Mouse (Mus musculus) Muller cell, postnatal 12 days (primary cell): ENCODE results near the gene Aldh3a1.

ENCODE experiments used
- DNase-seq: peaks from one replicate; pipeline ENCODE4 v3.0.0-alpha.2; 2015; ENCODE audit errors: inconsistent ontology term

Aldh3a1 gene

GRCm38 (mm10) chr11:61196616-61197353 is 10.6 kb upstream of the Aldh3a1 start:
- no peak for DNase-seq

GRCm38 (mm10) chr11:61197935-61198334 is 9.4 kb upstream of the Aldh3a1 start:
- no peak for DNase-seq

GRCm38 (mm10) chr11:61199620-61200362 is 7.5 kb upstream of the Aldh3a1 start:
- no peak for DNase-seq

- DNase-seq, result peak; percentile 20
Observed at GRCm38 (mm10) chr11:61202186-61202585, 5.2 kb upstream of the Aldh3a1 start.

- DNase-seq, result no peak
Observed at GRCm38 (mm10) chr11:61202810-61203209, 4.5 kb upstream of the Aldh3a1 start.

GRCm38 (mm10) chr11:61205167-61205950 is 2.0 kb upstream of the Aldh3a1 start:
- DNase-seq, result no peak

- DNase-seq, result no peak
Observed at GRCm38 (mm10) chr11:61206136-61206535, 1.2 kb upstream of the Aldh3a1 start.

GRCm38 (mm10) chr11:61208316-61208715 is 979 bp downstream of the Aldh3a1 start:
- DNase-seq, result peak; percentile 21

- no peak for DNase-seq
Observed at GRCm38 (mm10) chr11:61212102-61212501, 4.8 kb downstream of the Aldh3a1 start.

GRCm38 (mm10) chr11:61215936-61216335 is 8.6 kb downstream of the Aldh3a1 start:
- no peak for DNase-seq

- DNase-seq, result no peak
Observed at GRCm38 (mm10) chr11:61220156-61220881, 13.0 kb downstream of the Aldh3a1 start.

- no peak for DNase-seq
Observed at GRCm38 (mm10) chr11:61222007-61222406, 14.7 kb downstream of the Aldh3a1 start.

GRCm38 (mm10) chr11:61222971-61223745 is 15.8 kb downstream of the Aldh3a1 start:
- DNase-seq, result no peak

- no peak for DNase-seq
Observed at GRCm38 (mm10) chr11:61224234-61224744, 17.0 kb downstream of the Aldh3a1 start.

GRCm38 (mm10) chr11:61224907-61225306 is 17.6 kb downstream of the Aldh3a1 start:
- DNase-seq, result no peak

GRCm38 (mm10) chr11:61225511-61225910 is 18.2 kb downstream of the Aldh3a1 start:
- no peak for DNase-seq

- DNase-seq, result no peak
Observed at GRCm38 (mm10) chr11:61225941-61226412, 18.6 kb downstream of the Aldh3a1 start.

- DNase-seq, result no peak
Observed at GRCm38 (mm10) chr11:61227816-61228215, 20.5 kb downstream of the Aldh3a1 start.

- DNase-seq, result no peak
Observed at GRCm38 (mm10) chr11:61228406-61228805, 21.1 kb downstream of the Aldh3a1 start.

GRCm38 (mm10) chr11:61231329-61231728 is 24.0 kb downstream of the Aldh3a1 start:
- peak; percentile 74 for DNase-seq
